Mouse (Mus musculus) forebrain, postnatal 0 days (tissue): ENCODE results near the gene Zfp330. TPM values are rescaled to one million over a fixed set of nuclear protein-coding genes. Genes with fewer than 3 reads are reported as not detected.

Experiments
- ATAC-seq: fragments of 200-750 bp; cut with Nextera tagmentation; 2 replicates; pipeline ENCODE4 v1.8.0; 2017; ENCODE audit warnings: mild to moderate bottlenecking, moderate library complexity
- DNase-seq: peaks from one replicate; pipeline ENCODE4 v3.0.0-alpha.2; 2015
- H3K27ac ChIP-seq: fragments of 300-500 bp; sonication (generic); 2 replicates; pipeline ENCODE4 v1.5.1; 2014; ENCODE audit warnings: low read depth, mild to moderate bottlenecking, antibody characterized with exemption, low read length, moderate library complexity, mixed read lengths
- H3K27me3 ChIP-seq: fragments of 300-500 bp; sonication (generic); 2 replicates; pipeline ENCODE4 v1.6.1; 2014; ENCODE audit warnings: mild to moderate bottlenecking, low read length, mixed read lengths; ENCODE audit not compliant: insufficient read depth
- H3K36me3 ChIP-seq: fragments of 300-500 bp; sonication (generic); 2 replicates; pipeline ENCODE4 v1.6.1; 2014; ENCODE audit warnings: mild to moderate bottlenecking, moderate library complexity; ENCODE audit not compliant: insufficient read depth
- H3K4me1 ChIP-seq: fragments of 300-500 bp; sonication (generic); 2 replicates; pipeline ENCODE4 v1.6.1; 2014; ENCODE audit warnings: antibody characterized with exemption; ENCODE audit not compliant: insufficient read depth
- H3K4me2 ChIP-seq: fragments of 300-500 bp; sonication (generic); 2 replicates; pipeline ENCODE4 v1.6.1; 2014; ENCODE audit warnings: low read depth, mild to moderate bottlenecking, moderate library complexity
- H3K4me3 ChIP-seq: fragments of 300-500 bp; sonication (generic); 2 replicates; pipeline ENCODE4 v1.5.1; 2014; ENCODE audit warnings: low read depth, low read length, mixed read lengths
- H3K9ac ChIP-seq: fragments of 300-500 bp; sonication (generic); 2 replicates; pipeline ENCODE4 v1.6.1; 2014; ENCODE audit warnings: mild to moderate bottlenecking
- H3K9me3 ChIP-seq: fragments of 300-500 bp; sonication (generic); 2 replicates; pipeline ENCODE4 v1.6.1; 2016; ENCODE audit warnings: low read length
- CTCF ChIP-seq: sonication (generic); IDR thresholded peaks from 2 replicates; pipeline ENCODE4 v1.5.1; 2016; ENCODE audit warnings: antibody characterized with exemption, control low read depth, low read depth
- WGBS: fragments of 180-500 bp; shearing (Covaris S2); extraction: QIAGEN DNeasy Blood & Tissue Kit; methylation state at CpG from one replicate; pipeline ENCODE4 v1.1.7; 2014; 5-methylcytosine and 5-hydroxymethylcytosine counted together
- polyA plus RNA-seq: library from polyadenylated mRNA; unstranded; fragments of >200 nt; fragmentation: Nextera tagmentation; extraction: Ambion mirVana; gene quantifications from 2 replicates; pipeline ENCODE4 v1.2.1, GENCODE M21; 2015
- total RNA-seq: library from RNA; depleted of rRNA; stranded (reverse); fragments of >200 nt; gene quantifications from 2 replicates; pipeline ENCODE4 v1.2.3, GENCODE M21; 2014; rRNA removed

Gene Zfp330
- total RNA-seq, result 61.9 and 81.2 TPM in 2 replicates
- polyA plus RNA-seq, result 72.3 and 73.8 TPM in 2 replicates

DNA sequence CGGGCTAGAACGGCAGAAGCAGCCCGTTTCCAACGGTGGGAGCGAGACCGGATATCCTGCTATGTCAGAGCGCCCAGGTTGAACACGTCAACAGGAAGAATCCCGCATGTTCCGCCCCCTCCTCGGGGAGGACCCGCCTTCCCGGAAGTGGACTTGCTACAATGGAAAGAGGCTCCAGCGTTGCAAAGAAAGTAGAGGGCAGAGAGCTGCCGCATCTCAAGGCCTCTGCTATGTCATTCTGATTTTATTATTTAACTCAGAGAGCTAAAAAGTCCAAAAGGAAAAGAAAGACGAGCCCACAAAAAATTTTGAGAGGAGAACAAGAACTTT is at the start of gene Zfp330:
Zfp330 (minus strand) TSS at position 68 of the 330 bp plus-strand sequence.
- WGBS, result under 1% methylated on average over 16 of the region's 16 CpGs
- peak; percentile 100 for ATAC-seq

GRCm38 (mm10) chr8:82777945-82778344 is 4.0 kb upstream of the Zfp330 start:
- peaks cover 4% of the 10 kb centered on the region; the same call in 1 of the 2 replicates for H3K4me1 ChIP-seq
- ATAC-seq (no peak), DNase-seq (no peak)
- 91% methylated on average over 3 of the region's 3 CpGs for WGBS
- H3K27me3 ChIP-seq, result no peaks in the 10 kb centered on the region
- H3K9me3 ChIP-seq, result no peaks in the 10 kb centered on the region
- no peak overlapping the region for H3K27ac ChIP-seq
- H3K4me2 ChIP-seq, result no peak overlapping the region
- no peak overlapping the region for H3K9ac ChIP-seq
- H3K36me3 ChIP-seq, result no peaks in the 10 kb centered on the region
- no peak overlapping the region for H3K4me3 ChIP-seq
- no peak for TF ChIP-seq CTCF

More for the DNA sequence above, at the start of gene Zfp330:
- Histone ChIP-seq H3K4me3 (peak within 1 kb of the TSS; percentile 98), H3K9me3 (no peaks in the 10 kb centered on the region), H3K27me3 (no peaks in the 10 kb centered on the region), H3K9ac (peak within 1 kb of the TSS; percentile 88), H3K4me2 (peak within 1 kb of the TSS; percentile 83), H3K27ac (peak within 1 kb of the TSS; percentile 89), H3K4me1 (peaks cover 4% of the 10 kb centered on the region; the same call in 1 of the 2 replicates), H3K36me3 (peaks cover 29% of the 10 kb centered on the region; the same call in 1 of the 2 replicates)
- TF ChIP-seq CTCF, result no peak
- DNase-seq, result peak; percentile 93

GRCm38 (mm10) chr8:82777406-82777805 is 3.4 kb upstream of the Zfp330 start:
- Histone ChIP-seq H3K27me3 (no peaks in the 10 kb centered on the region), H3K4me1 (peaks cover 4% of the 10 kb centered on the region; the same call in 1 of the 2 replicates), H3K36me3 (0 out of 2 replicates have a peak, but pooled peaks cover 3% of the 10 kb centered on the region), H3K27ac (no peak overlapping the region), H3K4me3 (no peak overlapping the region), H3K9me3 (no peaks in the 10 kb centered on the region), H3K9ac (no peak overlapping the region), H3K4me2 (no peak overlapping the region)
- ATAC-seq (no peak), DNase-seq (no peak)
- 82% methylated on average over 3 of the region's 3 CpGs for WGBS
- TF ChIP-seq CTCF, result no peak

GRCm38 (mm10) chr8:82774482-82774881 is 522 bp upstream of the Zfp330 start:
- no peaks in the 10 kb centered on the region for H3K27me3 ChIP-seq
- H3K9ac ChIP-seq, result peak overlapping the region; percentile 88
- ATAC-seq (peak; percentile 62), DNase-seq (no peak)
- peaks cover 4% of the 10 kb centered on the region; the same call in 1 of the 2 replicates for H3K4me1 ChIP-seq
- peak overlapping the region; percentile 89 for H3K27ac ChIP-seq
- no peak for TF ChIP-seq CTCF
- H3K9me3 ChIP-seq, result no peaks in the 10 kb centered on the region
- H3K36me3 ChIP-seq, result peaks cover 27% of the 10 kb centered on the region; the same call in 1 of the 2 replicates
- 47% methylated on average over 6 of the region's 6 CpGs for WGBS
- peak overlapping the region; percentile 98 for H3K4me3 ChIP-seq
- H3K4me2 ChIP-seq, result peak overlapping the region; percentile 83

- Histone ChIP-seq H3K9me3 (no peaks in the 10 kb centered on the region), H3K4me3 (peak overlapping the region; percentile 98), H3K27ac (peak overlapping the region; percentile 89), H3K9ac (peak overlapping the region; percentile 88), H3K4me2 (peak overlapping the region; percentile 83), H3K36me3 (peaks cover 35% of the 10 kb centered on the region), H3K4me1 (peaks cover 4% of the 10 kb centered on the region; the same call in 1 of the 2 replicates), H3K27me3 (no peaks in the 10 kb centered on the region)
- DNase-seq, result no peak
- peak; percentile 72 for ATAC-seq
- 5% methylated on average over 35 of the region's 35 CpGs for WGBS
- no peak for TF ChIP-seq CTCF
Measured at GRCm38 (mm10) chr8:82773332-82774092, 448 bp downstream of the Zfp330 start.

GRCm38 (mm10) chr8:82770886-82771285 is 3.1 kb downstream of the Zfp330 start:
- TF ChIP-seq CTCF, result no peak
- 91% methylated on average over 3 of the region's 3 CpGs for WGBS
- Histone ChIP-seq H3K9ac (no peak overlapping the region), H3K4me2 (no peak overlapping the region), H3K9me3 (no peaks in the 10 kb centered on the region), H3K36me3 (peaks cover 55% of the 10 kb centered on the region), H3K4me1 (peaks cover 4% of the 10 kb centered on the region; the same call in 1 of the 2 replicates), H3K27me3 (no peaks in the 10 kb centered on the region), H3K4me3 (no peak overlapping the region), H3K27ac (no peak overlapping the region)
- ATAC-seq, result no peak
- no peak for DNase-seq

GRCm38 (mm10) chr8:82759071-82759470 is 14.9 kb downstream of the Zfp330 start:
- no peaks in the 10 kb centered on the region for H3K27me3 ChIP-seq
- 41% methylated on average over 2 of the region's 2 CpGs for whole genome bisulfite sequencing
- ATAC-seq, result no peak

More at GRCm38 (mm10) chr8:82759071-82759470, 14.9 kb downstream of the Zfp330 start:
- Histone ChIP-seq H3K4me3 (no peak overlapping the region), H3K9me3 (no peaks in the 10 kb centered on the region), H3K4me1 (no peaks in the 10 kb centered on the region), H3K36me3 (peaks cover 22% of the 10 kb centered on the region), H3K9ac (no peak overlapping the region), H3K4me2 (no peak overlapping the region), H3K27ac (no peak overlapping the region)
- DNase-seq, result no peak
- no peak for TF ChIP-seq CTCF
